Mouse (Mus musculus) urinary bladder, postnatal 36 days (tissue): ENCODE measurements at regions not wholly inside any gene's neighbourhood (a gene's known extent, or its start where the extent isn't known, plus 50 kb on each side); places are given as distances from the start of the nearest gene placed in this dataset.
"Not testable (repeated sequence)": the region's sequence is repeated elsewhere in the genome, so short reads cannot be mapped to it uniquely, and the experiment has no call there.

Source experiments
- DNase-seq, 2 experiments: peaks; one replicate each; pipeline ENCODE4 v3.0.0; 2022; ENCODE audit warnings: low spot score in 2 of 2, mixed read lengths in 1 of 2

DNA sequence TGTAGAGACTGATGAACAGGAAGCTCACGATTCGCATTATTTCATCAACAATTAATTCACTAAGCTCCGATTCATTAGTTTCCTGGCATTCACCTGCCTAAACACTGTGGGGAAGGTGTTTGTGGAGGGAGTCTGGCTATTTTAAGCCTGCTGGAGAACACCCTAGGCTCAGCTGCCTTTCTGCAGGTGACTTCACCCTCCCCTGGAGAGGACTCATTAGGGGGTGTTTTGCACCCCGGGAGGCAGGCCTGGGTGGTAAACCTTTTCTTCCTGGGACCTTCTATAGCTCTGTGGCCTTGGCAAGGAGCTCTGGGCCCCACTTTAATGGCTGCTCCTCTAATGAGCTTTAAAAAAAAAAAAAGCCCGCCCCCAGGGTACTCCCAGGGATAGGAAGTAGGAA lies 55.4 kb upstream of the Bnc1 start:
- no peak for DNase-seq

- DNase-seq, result no peak
Observed at GRCm38 (mm10) chr7:82053411-82053810, 61.3 kb upstream of the Bnc1 start.

DNA sequence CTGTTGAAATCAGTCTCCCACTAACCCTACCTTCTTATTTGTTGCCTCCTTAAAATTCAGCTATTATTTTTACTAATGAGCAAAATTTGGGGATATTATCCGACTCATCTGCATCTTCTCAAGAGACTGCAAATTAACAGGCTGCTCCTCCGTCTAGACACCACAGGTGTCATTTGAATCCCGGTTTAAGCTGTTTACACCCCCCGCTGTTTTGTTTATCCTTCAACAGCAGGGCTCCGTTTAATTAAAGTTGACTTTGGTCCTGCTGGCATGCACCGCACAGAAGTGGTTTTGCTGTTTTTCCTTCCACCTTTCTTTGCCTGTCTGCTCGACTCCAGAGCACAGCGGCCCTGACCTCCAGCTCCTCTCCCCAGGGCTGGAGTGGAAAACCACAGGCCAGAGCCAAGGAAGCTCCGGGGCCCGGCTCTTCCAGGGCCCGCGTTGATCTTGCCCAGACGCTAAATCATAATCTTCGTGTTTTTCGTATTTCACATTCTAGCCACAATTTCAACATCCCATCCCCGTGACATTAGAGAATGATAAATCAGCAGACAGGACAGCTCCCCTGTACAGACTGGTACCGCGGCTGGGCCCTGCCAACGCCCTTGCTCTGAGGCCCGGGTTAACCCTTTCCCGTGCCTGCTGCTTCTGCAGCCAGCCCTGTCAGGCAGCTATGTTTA lies 64.6 kb upstream of the Bnc1 start:
- peak; percentile 13 to 42 for DNase-seq

DNA sequence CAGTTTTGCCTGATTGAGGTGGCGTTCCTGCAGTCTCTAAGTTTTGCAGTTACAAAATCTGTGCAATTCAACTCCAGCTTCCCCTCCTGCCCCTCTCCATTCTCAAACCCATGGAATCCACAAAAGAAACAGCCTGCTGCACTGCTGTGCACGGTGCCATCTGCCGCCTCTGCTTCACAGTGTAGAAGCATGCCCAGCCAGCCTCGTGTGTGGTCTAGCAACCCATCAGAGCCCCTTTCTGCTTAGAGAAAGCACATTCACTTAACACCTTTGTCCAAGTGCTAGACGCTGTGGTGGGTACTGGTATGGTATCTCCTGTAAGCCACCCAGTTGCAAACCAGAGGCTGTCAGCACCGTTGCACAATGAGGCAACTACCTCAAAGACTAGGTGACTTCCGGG lies 71.3 kb upstream of the Bnc1 start:
- DNase-seq, result no peak

- DNase-seq, result no peak
Observed at GRCm38 (mm10) chr7:82069629-82070450, 77.7 kb upstream of the Bnc1 start.

GRCm38 (mm10) chr7:82070946-82071727 lies 79.0 kb upstream of the Bnc1 start:
- DNase-seq, result no peak

DNA sequence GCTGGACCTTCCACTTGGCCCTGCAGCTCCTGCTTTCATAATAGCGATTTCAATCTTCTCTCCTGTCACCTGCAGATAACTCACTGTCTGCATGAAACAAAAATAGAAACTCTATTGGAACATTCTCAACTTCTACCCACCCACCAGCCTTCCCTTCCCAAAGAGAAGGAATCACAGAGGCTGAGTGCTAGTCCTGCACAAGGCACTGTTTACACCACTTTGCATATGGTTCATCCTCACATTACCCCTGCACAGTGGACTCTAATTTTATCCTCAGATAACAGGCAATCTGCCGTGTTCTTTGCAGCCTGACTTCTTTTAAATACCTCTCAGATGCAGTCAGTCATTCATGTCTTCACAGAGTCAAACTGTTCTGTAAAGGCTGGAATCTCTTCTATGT lies 83.3 kb upstream of the Bnc1 start:
- DNase-seq, result no peak

- DNase-seq, result no peak
Observed at GRCm38 (mm10) chr7:82081851-82082250, 89.8 kb upstream of the Bnc1 start.

- peak; percentile 15 to 35 for DNase-seq
Observed at GRCm38 (mm10) chr7:82082883-82083282, 90.8 kb upstream of the Sh3gl3 start.

GRCm38 (mm10) chr7:82084473-82084872 lies 89.2 kb upstream of the Sh3gl3 start:
- DNase-seq, result no peak

- DNase-seq, result no peak
Observed at GRCm38 (mm10) chr7:82085205-82085604, 88.4 kb upstream of the Sh3gl3 start.

DNA sequence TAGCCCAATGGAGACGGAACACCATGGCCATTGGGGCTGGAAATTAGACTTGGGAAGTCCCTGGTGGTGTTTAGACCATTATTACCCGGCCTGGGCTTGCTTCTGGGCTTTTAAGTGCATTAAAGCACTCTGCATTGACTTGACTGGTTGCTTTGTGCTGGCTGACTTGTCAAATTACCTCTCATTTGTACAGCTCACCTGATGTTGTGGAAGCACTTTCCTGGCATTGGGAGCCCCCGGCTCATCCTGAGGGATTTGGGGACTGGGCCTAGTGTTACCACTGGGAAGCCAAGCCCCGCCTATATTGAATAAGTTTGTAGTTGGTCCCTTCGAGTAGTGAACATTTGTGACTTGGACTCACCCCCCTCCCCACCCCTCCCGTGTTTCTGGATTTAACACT lies 75.5 kb upstream of the Sh3gl3 start:
- DNase-seq, result no peak

GRCm38 (mm10) chr7:82101314-82101713 lies 72.3 kb upstream of the Sh3gl3 start:
- no peak for DNase-seq

GRCm38 (mm10) chr7:82105631-82106030 lies 68.0 kb upstream of the Sh3gl3 start:
- no peak for DNase-seq

DNA sequence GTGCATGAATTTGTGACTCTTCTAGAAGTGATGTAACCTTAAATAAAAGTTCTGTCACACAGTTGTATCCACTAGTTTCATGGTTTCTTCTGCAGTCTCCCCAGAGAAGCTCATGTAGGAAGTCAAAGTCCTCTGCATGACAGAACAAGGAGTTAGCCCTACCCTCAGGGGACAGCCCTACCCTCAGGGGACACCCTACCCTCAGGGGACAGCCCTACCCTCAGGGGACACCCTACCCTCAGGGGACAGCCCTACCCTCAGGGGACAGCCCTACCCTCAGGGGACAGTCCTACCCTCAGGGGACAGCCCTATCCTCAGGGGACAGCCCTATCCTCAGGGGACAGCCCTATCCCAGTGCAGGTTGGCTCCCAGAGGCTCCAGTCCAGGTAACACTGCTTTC lies 64.5 kb upstream of the Sh3gl3 start:
- not testable (repeated sequence) for DNase-seq

- no peak for DNase-seq
Observed at GRCm38 (mm10) chr7:82109550-82109949, 64.1 kb upstream of the Sh3gl3 start.

- no peak for DNase-seq
Observed at GRCm38 (mm10) chr7:82109977-82110376, 63.7 kb upstream of the Sh3gl3 start.

DNA sequence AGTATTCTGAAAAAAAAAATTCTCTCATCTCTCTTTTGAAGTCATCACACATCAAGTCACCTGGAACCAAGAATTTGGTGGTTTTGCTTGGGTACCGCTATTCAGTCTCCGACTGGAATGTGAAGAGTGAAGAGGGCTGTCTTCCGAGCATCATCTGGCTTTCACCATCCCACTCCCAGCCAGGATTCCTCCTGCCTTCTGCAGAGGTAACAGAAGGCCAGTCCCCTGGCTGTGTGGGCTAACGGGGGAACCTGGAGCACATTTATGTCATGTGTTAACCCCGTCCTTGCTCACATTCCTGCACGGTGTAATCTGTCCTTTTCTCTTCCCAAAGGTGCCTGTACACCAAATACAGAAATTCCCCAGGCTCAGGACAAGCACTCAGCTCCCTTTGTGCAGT lies 61.6 kb upstream of the Sh3gl3 start:
- DNase-seq, result no peak

DNA sequence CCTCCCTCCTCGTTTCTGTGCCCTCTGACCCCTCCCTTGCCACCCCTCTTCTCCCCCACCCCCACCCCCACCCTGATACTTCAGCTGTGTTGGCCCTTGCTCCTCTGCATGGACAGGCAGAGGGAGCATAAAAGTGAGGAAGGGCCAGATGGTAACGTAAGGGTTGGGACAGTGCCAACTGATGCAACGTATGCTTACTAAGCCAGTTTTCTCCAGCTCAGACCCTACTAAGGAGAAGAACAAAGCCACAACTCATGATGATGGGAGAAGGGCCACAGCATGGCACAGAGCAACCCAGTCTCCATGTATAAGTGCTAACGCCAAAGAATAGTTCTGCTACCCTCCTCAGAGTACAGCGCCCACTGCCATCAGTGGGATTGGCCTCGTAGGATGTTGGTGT lies 58.0 kb upstream of the Sh3gl3 start:
- no peak for DNase-seq

DNA sequence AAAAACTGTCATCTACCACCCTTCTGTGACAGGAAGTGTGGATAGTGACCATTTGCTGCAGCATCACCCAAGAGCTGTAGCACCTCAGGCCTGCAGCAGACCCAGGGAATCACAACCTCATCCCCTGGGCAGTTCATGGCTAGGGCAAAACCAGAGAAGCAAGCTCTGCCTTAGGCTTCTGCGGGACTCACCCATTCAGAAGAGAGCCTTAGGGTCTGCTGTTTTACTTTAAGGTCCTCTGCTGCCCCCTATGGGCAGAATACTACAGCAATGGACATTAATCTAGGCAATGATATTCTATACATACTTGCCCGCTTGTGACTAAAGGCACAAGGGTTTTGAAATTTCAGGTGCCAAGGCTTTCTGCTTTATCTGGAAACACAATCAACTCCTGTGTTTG lies 54.4 kb upstream of the Sh3gl3 start:
- peak; percentile 52 to 62 for DNase-seq

DNA sequence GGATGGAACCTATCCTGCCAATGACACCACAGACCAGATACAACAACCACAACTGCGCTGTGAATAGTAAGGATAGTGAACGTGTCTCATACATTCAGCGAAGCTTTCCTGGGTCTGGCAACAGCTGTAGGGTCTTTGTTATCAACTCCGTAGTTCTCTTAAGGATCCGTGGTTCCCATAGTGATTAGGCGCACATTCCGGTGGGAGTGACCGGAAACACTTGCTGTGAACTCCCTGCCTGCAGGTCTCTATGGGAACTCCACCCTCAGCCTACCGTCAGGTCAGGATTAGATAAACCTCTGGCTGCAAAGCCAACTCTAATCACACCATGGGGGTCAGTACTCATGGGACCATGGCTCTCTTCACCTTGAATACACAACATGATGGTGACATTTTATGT lies 53.8 kb upstream of the Sh3gl3 start:
- no peak for DNase-seq

DNA sequence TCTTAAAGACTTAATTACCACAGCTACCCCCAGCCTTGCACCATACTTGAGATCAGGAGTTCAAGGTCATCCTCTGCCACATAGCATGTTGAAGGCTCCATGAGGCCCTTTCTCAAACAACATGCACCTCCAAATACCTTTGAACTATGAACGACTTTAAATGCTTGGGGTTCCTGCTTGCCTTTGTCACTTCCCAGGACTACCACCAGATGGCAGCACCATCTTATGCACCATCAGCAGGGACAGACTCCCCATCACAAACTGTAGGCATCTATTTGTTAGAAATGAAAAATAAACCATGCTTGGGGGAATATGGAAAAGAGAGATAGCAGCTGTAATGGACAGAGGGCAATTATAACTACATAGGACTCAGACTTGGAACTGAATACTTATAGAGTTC lies 51.9 kb upstream of the Sh3gl3 start:
- peak; percentile 43 to 58 for DNase-seq
